Mouse (Mus musculus): ENCODE measurements around the gene Agrn.

- TF ChIP-seq CTCF (IDR thresholded peaks at IDR 0.05; ENCODE audit: low read depth) (no peak), EP300 (IDR thresholded peaks at IDR 0.05; ENCODE audit: low read depth) (no peak)
Measured at GRCm38 (mm10) chr4:156133334-156133733, 64.0 kb downstream of the Agrn start.
